In the genomic region with DNA sequence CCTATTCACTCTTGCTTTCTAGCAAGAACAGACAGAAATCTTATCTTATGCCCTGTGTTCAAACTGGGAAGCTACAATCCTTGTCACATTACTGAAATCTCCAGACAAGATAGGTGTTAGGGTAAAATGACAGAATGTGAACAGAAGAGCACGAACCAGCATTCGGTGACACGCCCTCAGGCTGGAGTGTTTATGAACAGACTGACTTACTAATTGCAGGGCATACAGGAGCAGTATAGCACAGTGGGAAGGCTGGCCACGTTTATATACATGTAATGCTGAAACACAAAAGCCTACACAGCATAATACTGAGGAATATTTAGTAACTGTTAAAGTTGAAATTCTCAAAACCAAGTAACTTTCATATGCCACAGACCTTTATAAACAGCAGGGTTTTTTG, we compare ENCODE assay signal across 8 mouse cellular contexts.
A peak's percentile ranks its signal among the peaks of the same experiment; 100 is the strongest.
DNase-seq lines count a peak whose midpoint lies in the region; ATAC-seq and TF ChIP-seq lines count a peak whose summit lies in the region.
"Had no signal": no experiment of that assay in that cellular context is flagged by ENCODE, and none has a peak within 500 bp of the region (broad histone marks: within the 10 kb centered on the region; RNA-seq: fewer than 3 reads in every experiment).

No protein-coding gene starts in this region.

- H3K4me2 ChIP-seq in forebrain, embryonic 13.5 days, result peak overlapping the region; percentile 64
- peak overlapping the region; percentile 71 for H3K4me2 ChIP-seq in limb, embryonic 12.5 days

- no peaks in the 10 kb centered on the region for H3K36me3 ChIP-seq in forebrain, embryonic 13.5 days (ENCODE audit: poor library complexity, severe bottlenecking)
- no peaks in the 10 kb centered on the region for H3K36me3 ChIP-seq in limb, embryonic 12.5 days

- H3K9ac ChIP-seq in forebrain, embryonic 13.5 days, result peak overlapping the region; percentile 70; the same call in 1 of the 2 replicates
- H3K9ac ChIP-seq in limb, embryonic 12.5 days (replicated peaks), result no peak overlapping the region

- peak overlapping the region; percentile 90 for H3K27ac ChIP-seq in left cerebral cortex, adult 2 months
- peak overlapping the region; percentile 88 for H3K27ac ChIP-seq in forebrain, embryonic 13.5 days
- H3K27ac ChIP-seq in limb, embryonic 12.5 days, result no peak overlapping the region
- H3K27ac ChIP-seq in olfactory bulb, adult 2 months (ENCODE audit: insufficient read depth, low read depth, low read length), result peak overlapping the region; percentile 86

- TF ChIP-seq POLR2A in olfactory bulb, adult 2 months (IDR thresholded peaks at IDR 0.05; ENCODE audit: insufficient read depth, low read depth, low read length), result no peak

- TF ChIP-seq CTCF in left cerebral cortex, adult 2 months (IDR thresholded peaks at IDR 0.05), result no peak
- TF ChIP-seq CTCF in olfactory bulb, adult 2 months (IDR thresholded peaks at IDR 0.05; ENCODE audit: insufficient read depth, low read depth, low read length), result no peak

- H3K4me1 ChIP-seq in forebrain, embryonic 13.5 days, result peaks cover 17% of the 10 kb centered on the region; the same call in 1 of the 2 replicates
- peaks cover 9% of the 10 kb centered on the region for H3K4me1 ChIP-seq in limb, embryonic 12.5 days (replicated peaks)
- no peaks in the 10 kb centered on the region for H3K4me1 ChIP-seq in olfactory bulb, adult 2 months (ENCODE audit: control insufficient read depth, insufficient read depth, low read length)

- peak; percentile 46 for ATAC-seq in forebrain, embryonic 13.5 days
- no peak for ATAC-seq in limb, embryonic 12.5 days (ENCODE audit: insufficient number of reproducible peaks, insufficient read depth, low FRiP score, low TSS enrichment, low read depth)

- peak overlapping the region; percentile 69 for H3K4me3 ChIP-seq in left cerebral cortex, adult 2 months
- peak overlapping the region; percentile 43 for H3K4me3 ChIP-seq in forebrain, embryonic 13.5 days
- H3K4me3 ChIP-seq in limb, embryonic 12.5 days (replicated peaks), result peak overlapping the region; percentile 41; the same call in 1 of the 2 replicates
- no peak overlapping the region for H3K4me3 ChIP-seq in olfactory bulb, adult 2 months (ENCODE audit: insufficient read depth, low read depth, low read length)

- no peak for DNase-seq in left cerebral cortex, adult 2 months (ENCODE audit: extremely low spot score in 1 of 2, low spot score in 2 of 2)
- DNase-seq in left cerebral cortex, adult 11 months (ENCODE audit: low spot score), result no peak
- DNase-seq in retina, embryonic 14.5 days (ENCODE audit: low spot score), result no peak
- no peak for DNase-seq in layer of hippocampus, adult 9-10 months (ENCODE audit: low spot score)

- no peaks in the 10 kb centered on the region for H3K27me3 ChIP-seq in forebrain, embryonic 13.5 days
- no peaks in the 10 kb centered on the region for H3K27me3 ChIP-seq in limb, embryonic 12.5 days
- H3K27me3 ChIP-seq: megakaryocyte, embryonic 14.5 days had no signal

- intact Hi-C loops in left cerebral cortex, adult 2 months (cut with DNase I), result no loop called here

- no peaks in the 10 kb centered on the region for H3K9me3 ChIP-seq in forebrain, embryonic 13.5 days (replicated peaks)
- H3K9me3 ChIP-seq in limb, embryonic 12.5 days, result no peaks in the 10 kb centered on the region
- H3K9me3 ChIP-seq: megakaryocyte, embryonic 14.5 days had no signal

- 36% methylated on average over 4 of the region's 4 CpGs for WGBS in forebrain, embryonic 13.5 days
- WGBS in limb, embryonic 12.5 days, result 53% methylated on average over 4 of the region's 4 CpGs
- 23% methylated on average over 4 of the region's 4 CpGs for WGBS in olfactory bulb, adult 2 months
